Mouse (Mus musculus) CH12.LX (cell line): ENCODE data around the gene Nxn.

Experiments used
- CTCF ChIP-seq, 2 experiments: IDR thresholded peaks in 1 of 2; conservative IDR thresholded peaks in 1 of 2; 2 replicates each; pipeline ENCODE4 v1.5.1; 2011 to 2012; ENCODE audit warnings: low read depth in 2 of 2, low read length in 2 of 2, improper control_type of control experiment in 1 of 2, inconsistent platforms in 1 of 2, mild to moderate bottlenecking in 1 of 2, moderate library complexity in 1 of 2
- ETS1 ChIP-seq: conservative IDR thresholded peaks from 2 replicates; pipeline ENCODE4 v1.6.1; 2012; ENCODE audit warnings: low read depth, mild to moderate bottlenecking, inconsistent platforms, low read length, improper control_type of control experiment, moderate library complexity
- POLR2A ChIP-seq: IDR thresholded peaks from 2 replicates; pipeline ENCODE4 v1.6.1; 2011; ENCODE audit warnings: low read depth, mild to moderate bottlenecking, improper control_type of control experiment, low read length

DNA sequence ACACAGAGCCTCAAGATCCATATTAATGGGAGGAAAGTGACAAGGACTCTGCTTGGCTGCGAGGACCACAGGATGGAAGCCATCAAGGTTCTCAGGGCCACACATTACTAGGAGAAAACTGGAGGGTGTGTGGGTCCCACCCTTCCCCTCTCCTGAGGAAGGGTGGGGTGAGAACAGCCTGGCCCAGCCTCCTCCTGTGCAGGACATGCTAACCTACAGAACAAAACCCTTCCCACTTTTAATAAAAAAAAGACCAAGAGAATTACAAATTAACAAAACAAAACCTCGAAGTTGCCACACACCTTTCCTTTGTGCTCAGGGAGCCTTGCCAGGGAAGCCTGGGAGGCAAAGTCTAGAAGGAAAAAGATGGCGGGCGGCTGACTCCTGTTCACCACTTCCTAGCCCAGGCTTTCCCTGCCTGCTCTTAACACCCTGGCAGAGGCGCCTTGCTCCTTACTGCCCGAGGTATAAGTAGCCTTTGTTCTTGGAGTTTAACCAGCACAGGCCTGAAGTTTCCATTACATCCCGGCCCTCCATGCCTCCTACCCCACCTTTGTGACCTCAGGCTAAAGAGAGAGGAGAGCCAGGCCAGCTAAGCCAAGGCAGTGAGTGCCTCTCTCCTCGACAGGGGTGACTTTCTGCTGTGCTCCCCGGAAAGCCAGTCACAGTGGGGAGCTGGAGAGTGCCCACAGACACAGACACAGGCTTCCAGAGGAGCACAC is 79.1 kb downstream of the Nxn start:
- TF ChIP-seq ETS1 (no peak), CTCF (conservative IDR thresholded peaks at IDR 0.05 in 1 of 2, IDR thresholded peaks at IDR 0.05 in 1 of 2; ENCODE audit: low read depth in 2 of 2, low read length in 2 of 2) (no peak), POLR2A (no peak)
